Mouse (Mus musculus): ENCODE results near the gene Nlrc5. TPM values are rescaled to one million over a fixed set of nuclear protein-coding genes. Genes with fewer than 3 reads are reported as not detected.
"Not testable (repeated sequence)": the region's sequence is repeated elsewhere in the genome, so short reads cannot be mapped to it uniquely, and the experiment has no call there.

The Nlrc5 gene
- polyA plus RNA-seq, 1 experiment from 2014 or later: 0.47 TPM

- Histone ChIP-seq H3K4me1 (ENCODE audit: control insufficient read depth, low read depth, low read length) (peaks cover 8% of the 10 kb centered on the region), H3K9ac (ENCODE audit: low read depth, low read length) (no peak overlapping the region), H3K36me3 (ENCODE audit: control insufficient read depth, insufficient read depth) (peaks cover 68% of the 10 kb centered on the region), H3K9me3 (replicated peaks; ENCODE audit: control insufficient read depth, low read length) (no peaks in the 10 kb centered on the region), H3K27me3 (ENCODE audit: control insufficient read depth, insufficient read depth, low read depth, low read length) (no peaks in the 10 kb centered on the region), H3K4me3 (ENCODE audit: low read depth, low read length) (no peak overlapping the region), H3K27ac (ENCODE audit: low read length) (no peak overlapping the region), H3K4me2 (ENCODE audit: low read depth, low read length) (no peak overlapping the region)
- 86% methylated on average over 12 of the region's 12 CpGs for WGBS (ENCODE audit: insufficient replicate concordance)
- no peak for ATAC-seq (ENCODE audit: low read depth)
Measured at GRCm38 (mm10) chr8:94392147-94392546, 42.0 kb upstream of the Nlrc5 start.

DNA sequence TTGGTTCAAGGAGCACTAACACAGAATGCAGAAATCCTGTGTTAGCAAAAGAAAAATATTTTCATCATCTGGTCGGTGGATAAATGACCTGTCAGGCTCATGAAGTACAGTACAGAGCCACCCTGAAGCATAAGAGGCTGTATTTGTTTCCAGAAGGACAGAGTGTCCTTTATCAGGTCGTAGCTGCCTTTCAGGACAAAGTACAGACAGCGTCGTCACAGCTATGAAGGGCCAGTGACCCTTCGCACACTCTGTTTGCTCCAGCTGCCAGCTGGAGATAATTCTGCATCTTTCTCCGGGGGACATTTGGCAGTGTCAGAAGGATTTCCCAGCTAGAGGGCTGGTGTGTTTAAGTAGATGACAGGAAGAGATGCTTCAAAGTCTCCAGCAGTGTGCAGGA, 41.5 kb upstream of the Nlrc5 start:
- WGBS (ENCODE audit: insufficient replicate concordance): 61% methylated on average over 6 of the region's 6 CpGs
- Histone ChIP-seq H3K9me3 (replicated peaks; ENCODE audit: control insufficient read depth, low read length) (no peaks in the 10 kb centered on the region), H3K27me3 (ENCODE audit: control insufficient read depth, insufficient read depth, low read depth, low read length) (no peaks in the 10 kb centered on the region), H3K4me3 (ENCODE audit: low read depth, low read length) (no peak overlapping the region), H3K4me1 (ENCODE audit: control insufficient read depth, low read depth, low read length) (peaks cover 8% of the 10 kb centered on the region), H3K27ac (ENCODE audit: low read length) (no peak overlapping the region), H3K4me2 (ENCODE audit: low read depth, low read length) (no peak overlapping the region), H3K36me3 (ENCODE audit: control insufficient read depth, insufficient read depth) (peaks cover 73% of the 10 kb centered on the region), H3K9ac (ENCODE audit: low read depth, low read length) (no peak overlapping the region)
- ATAC-seq (ENCODE audit: low read depth): no peak

DNA sequence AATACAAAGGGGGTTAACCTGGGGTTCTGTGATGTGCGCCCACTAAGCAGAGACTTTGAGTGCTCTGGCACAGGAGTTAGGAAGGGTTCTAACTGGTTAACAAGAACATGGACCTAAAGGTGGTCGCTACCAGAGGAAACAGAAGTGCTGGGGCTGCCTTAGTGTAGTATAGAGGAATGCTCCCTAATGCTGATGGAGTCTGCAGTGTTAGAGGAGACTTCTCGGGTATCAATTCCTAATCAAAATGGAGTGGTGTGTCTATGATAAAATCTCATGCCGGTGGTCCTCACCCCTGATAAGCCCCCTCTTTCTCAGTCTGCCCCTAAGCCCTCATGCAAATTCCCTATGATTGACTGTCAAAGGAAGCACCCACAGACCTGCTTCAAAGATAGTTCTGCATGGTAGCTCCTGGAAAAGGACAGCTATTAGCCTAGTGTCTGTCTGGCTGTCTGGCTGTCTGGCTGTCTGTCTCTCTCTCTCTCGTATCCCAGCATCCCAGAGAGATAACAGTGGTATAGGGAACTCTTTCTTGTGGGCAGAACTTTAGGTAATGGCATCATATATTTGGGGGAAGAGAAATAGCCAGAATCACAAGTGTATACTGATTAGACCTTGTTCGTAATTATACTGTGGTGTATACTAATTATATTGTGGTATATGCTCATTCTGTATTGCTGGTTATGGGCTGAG, 38.2 kb upstream of the Nlrc5 start:
- Histone ChIP-seq H3K9me3 (replicated peaks; ENCODE audit: control insufficient read depth, low read length) (no peaks in the 10 kb centered on the region), H3K27me3 (ENCODE audit: control insufficient read depth, insufficient read depth, low read depth, low read length) (no peaks in the 10 kb centered on the region), H3K4me3 (ENCODE audit: low read depth, low read length) (no peak overlapping the region), H3K9ac (ENCODE audit: low read depth, low read length) (no peak overlapping the region), H3K4me2 (ENCODE audit: low read depth, low read length) (no peak overlapping the region), H3K36me3 (ENCODE audit: control insufficient read depth, insufficient read depth) (peaks cover 55% of the 10 kb centered on the region), H3K4me1 (ENCODE audit: control insufficient read depth, low read depth, low read length) (no peaks in the 10 kb centered on the region), H3K27ac (ENCODE audit: low read length) (no peak overlapping the region)
- 78% methylated on average over 6 of the region's 6 CpGs for WGBS (ENCODE audit: insufficient replicate concordance)
- ATAC-seq (ENCODE audit: low read depth): no peak

DNA sequence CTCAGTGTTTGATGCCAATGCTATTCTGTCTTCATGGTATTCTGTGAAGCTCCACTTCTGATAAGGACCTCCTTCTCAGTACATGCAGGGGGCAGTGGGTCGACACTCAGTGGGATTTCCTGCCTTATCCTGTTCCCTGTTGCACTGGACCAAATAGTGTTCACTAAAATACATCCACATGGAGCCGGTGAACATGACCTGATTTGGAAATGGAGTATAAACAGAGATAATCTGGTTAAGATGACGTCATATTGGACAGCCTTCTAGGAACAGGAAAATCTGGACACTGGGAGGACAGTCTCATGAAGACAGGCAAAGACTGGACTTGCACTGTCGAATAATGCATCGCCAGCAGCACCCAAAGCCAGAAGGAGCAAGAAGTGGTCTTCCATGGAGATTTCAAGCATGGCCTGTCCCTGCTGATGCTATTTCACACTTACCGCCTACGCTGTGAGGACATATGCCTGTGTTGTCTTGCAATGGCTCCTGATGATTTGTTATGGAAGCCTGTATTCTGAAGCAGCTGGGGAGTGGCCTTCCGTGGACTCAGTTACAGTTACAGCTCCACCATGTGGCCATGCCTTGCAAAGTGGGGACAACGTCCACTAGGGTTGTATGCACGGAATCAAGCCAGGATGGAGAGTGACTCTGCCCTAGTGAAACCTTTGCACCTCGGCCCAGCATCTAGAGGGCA, 37.0 kb upstream of the Nlrc5 start:
- H3K27ac ChIP-seq (ENCODE audit: low read length): no peak overlapping the region
- H3K4me1 ChIP-seq (ENCODE audit: control insufficient read depth, low read depth, low read length): no peaks in the 10 kb centered on the region
- H3K4me3 ChIP-seq (ENCODE audit: low read depth, low read length): no peak overlapping the region
- peaks cover 44% of the 10 kb centered on the region for H3K36me3 ChIP-seq (ENCODE audit: control insufficient read depth, insufficient read depth)
- H3K9ac ChIP-seq (ENCODE audit: low read depth, low read length): no peak overlapping the region
- peak; percentile 58 for ATAC-seq (ENCODE audit: low read depth)
- no peak overlapping the region for H3K4me2 ChIP-seq (ENCODE audit: low read depth, low read length)
- 61% methylated on average over 11 of the region's 11 CpGs for WGBS (ENCODE audit: insufficient replicate concordance)
- no peaks in the 10 kb centered on the region for H3K27me3 ChIP-seq (ENCODE audit: control insufficient read depth, insufficient read depth, low read depth, low read length)
- H3K9me3 ChIP-seq (replicated peaks; ENCODE audit: control insufficient read depth, low read length): no peaks in the 10 kb centered on the region

DNA sequence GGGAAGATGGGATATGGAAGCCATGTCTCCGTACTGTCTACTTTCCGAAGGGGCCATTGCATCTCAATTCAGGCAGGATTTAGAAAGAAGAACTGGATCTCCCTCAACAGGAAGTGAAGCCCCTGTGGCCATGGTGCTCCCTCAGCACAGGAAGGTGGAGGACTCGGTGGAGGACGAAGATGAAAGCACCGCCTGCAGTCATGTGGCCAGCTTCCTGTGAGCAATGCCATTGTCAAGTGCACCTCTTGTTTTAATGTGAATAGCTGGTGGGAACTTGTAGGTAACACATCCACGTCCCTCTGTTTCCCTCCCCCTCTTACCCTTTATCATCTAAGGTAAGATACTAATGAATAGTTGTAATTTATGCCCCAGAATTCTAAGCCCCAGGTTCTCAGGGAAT, 35.6 kb upstream of the Nlrc5 start:
- no peak for ATAC-seq (ENCODE audit: low read depth)
- 57% methylated on average over 6 of the region's 6 CpGs for WGBS (ENCODE audit: insufficient replicate concordance)

GRCm38 (mm10) chr8:94399361-94399953, 34.7 kb upstream of the Nlrc5 start:
- 43% methylated on average over 3 of the region's 3 CpGs for WGBS (ENCODE audit: insufficient replicate concordance)
- Histone ChIP-seq H3K9ac (ENCODE audit: low read depth, low read length) (no peak overlapping the region), H3K4me1 (ENCODE audit: control insufficient read depth, low read depth, low read length) (no peaks in the 10 kb centered on the region), H3K4me3 (ENCODE audit: low read depth, low read length) (no peak overlapping the region), H3K4me2 (ENCODE audit: low read depth, low read length) (no peak overlapping the region), H3K36me3 (ENCODE audit: control insufficient read depth, insufficient read depth) (peaks cover 21% of the 10 kb centered on the region), H3K9me3 (replicated peaks; ENCODE audit: control insufficient read depth, low read length) (no peaks in the 10 kb centered on the region), H3K27ac (ENCODE audit: low read length) (no peak overlapping the region), H3K27me3 (ENCODE audit: control insufficient read depth, insufficient read depth, low read depth, low read length) (no peaks in the 10 kb centered on the region)
- no peak for ATAC-seq (ENCODE audit: low read depth)

More for the DNA sequence above, 35.6 kb upstream of the Nlrc5 start:
- Histone ChIP-seq H3K27ac (ENCODE audit: low read length) (no peak overlapping the region), H3K4me3 (ENCODE audit: low read depth, low read length) (no peak overlapping the region), H3K9ac (ENCODE audit: low read depth, low read length) (no peak overlapping the region), H3K27me3 (ENCODE audit: control insufficient read depth, insufficient read depth, low read depth, low read length) (no peaks in the 10 kb centered on the region), H3K9me3 (replicated peaks; ENCODE audit: control insufficient read depth, low read length) (no peaks in the 10 kb centered on the region), H3K4me1 (ENCODE audit: control insufficient read depth, low read depth, low read length) (no peaks in the 10 kb centered on the region), H3K4me2 (ENCODE audit: low read depth, low read length) (no peak overlapping the region), H3K36me3 (ENCODE audit: control insufficient read depth, insufficient read depth) (peaks cover 30% of the 10 kb centered on the region)

GRCm38 (mm10) chr8:94399957-94400356, 34.2 kb upstream of the Nlrc5 start:
- WGBS (ENCODE audit: insufficient replicate concordance): 50% methylated on average over 2 of the region's 2 CpGs
- H3K4me3 ChIP-seq (ENCODE audit: low read depth, low read length): not testable (repeated sequence)

DNA sequence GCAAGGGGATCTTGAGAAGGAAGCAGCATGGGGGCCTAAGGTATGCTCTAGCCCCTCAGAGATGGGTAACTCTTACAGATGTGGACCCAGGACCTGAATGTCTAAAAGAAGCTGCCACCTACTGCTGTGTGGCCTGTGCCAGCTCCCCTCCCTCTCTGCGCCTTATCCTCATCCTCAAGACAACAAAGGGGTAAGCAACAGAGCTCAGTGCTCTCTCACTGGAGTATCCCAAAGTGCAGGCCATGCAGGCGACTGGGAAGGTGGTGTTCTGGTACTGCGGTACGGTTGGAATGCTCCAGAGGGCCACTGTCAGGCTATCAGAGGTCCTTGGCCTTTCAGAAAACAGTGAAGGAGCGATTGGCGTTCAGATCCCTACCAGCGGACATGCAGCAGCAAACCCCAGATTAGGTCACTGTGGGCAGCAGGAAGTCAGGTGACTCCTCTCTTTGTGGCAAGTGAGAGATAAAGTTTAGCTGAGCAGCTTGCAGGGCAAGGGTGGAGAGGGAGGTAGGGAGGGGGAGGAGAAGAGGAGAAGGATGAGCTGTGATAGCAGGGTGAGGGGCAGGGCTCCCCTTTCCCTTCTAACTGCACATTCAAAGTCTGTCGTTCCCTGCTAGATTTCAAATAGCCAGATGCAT, 25.6 kb upstream of the Nlrc5 start:
- ATAC-seq (ENCODE audit: low read depth): peak; percentile 32; the same call in 1 of the 2 replicates
- no peaks in the 10 kb centered on the region for H3K9me3 ChIP-seq (replicated peaks; ENCODE audit: control insufficient read depth, low read length)
- 23% methylated on average over 8 of the region's 8 CpGs for WGBS (ENCODE audit: insufficient replicate concordance)

More at GRCm38 (mm10) chr8:94399957-94400356, 34.2 kb upstream of the Nlrc5 start:
- not testable (repeated sequence) for H3K9me3 ChIP-seq (replicated peaks; ENCODE audit: control insufficient read depth, low read length); ATAC-seq (ENCODE audit: low read depth); H3K9ac ChIP-seq (ENCODE audit: low read depth, low read length); H3K4me1 ChIP-seq (ENCODE audit: control insufficient read depth, low read depth, low read length); H3K4me2 ChIP-seq (ENCODE audit: low read depth, low read length); H3K27me3 ChIP-seq (ENCODE audit: control insufficient read depth, insufficient read depth, low read depth, low read length); H3K27ac ChIP-seq (ENCODE audit: low read length)
- peaks cover 16% of the 10 kb centered on the region for H3K36me3 ChIP-seq (ENCODE audit: control insufficient read depth, insufficient read depth)

More for the DNA sequence above, 25.6 kb upstream of the Nlrc5 start:
- no peaks in the 10 kb centered on the region for H3K27me3 ChIP-seq (ENCODE audit: control insufficient read depth, insufficient read depth, low read depth, low read length)
- H3K9ac ChIP-seq (ENCODE audit: low read depth, low read length): no peak overlapping the region
- no peak overlapping the region for H3K27ac ChIP-seq (ENCODE audit: low read length)
- H3K4me1 ChIP-seq (ENCODE audit: control insufficient read depth, low read depth, low read length): peaks cover 4% of the 10 kb centered on the region; the same call in 1 of the 2 replicates
- H3K4me2 ChIP-seq (ENCODE audit: low read depth, low read length): no peak overlapping the region
- no peak overlapping the region for H3K4me3 ChIP-seq (ENCODE audit: low read depth, low read length)
- H3K36me3 ChIP-seq (ENCODE audit: control insufficient read depth, insufficient read depth): no peaks in the 10 kb centered on the region
